Mouse (Mus musculus) CH12.LX (cell line): ENCODE results near the gene Wnt9b. TPM values are rescaled to one million over a fixed set of nuclear protein-coding genes. Genes with fewer than 3 reads are reported as not detected.

Experiments
- DNase-seq: peaks from one replicate; pipeline ENCODE4 v3.0.0-alpha.2; 2013; ENCODE audit errors: extremely low read depth
- H3K27ac ChIP-seq: 2 replicates; pipeline ENCODE4 v1.5.1; 2012; ENCODE audit warnings: low read depth, mild to moderate bottlenecking, control low read depth, moderate library complexity; ENCODE audit not compliant: insufficient read depth
- H3K27me3 ChIP-seq: replicated peaks from 2 replicates; pipeline ENCODE3; 2012; ENCODE audit warnings: inconsistent platforms
- H3K36me3 ChIP-seq, 2 experiments: replicated peaks in 1 of 2; 2 replicates each; pipeline versions ENCODE3 to v1.6.1; 2012; ENCODE audit warnings: inconsistent platforms in 1 of 2, low read length in 1 of 2, mild to moderate bottlenecking in 1 of 2, mixed read lengths in 1 of 2, moderate library complexity in 1 of 2; ENCODE audit not compliant: control insufficient read depth in 1 of 2, insufficient read depth in 1 of 2
- H3K4me1 ChIP-seq, 2 experiments: 2 replicates each; pipeline ENCODE4 v1.6.1; 2012; ENCODE audit warnings: inconsistent platforms in 1 of 2, moderate library complexity in 1 of 2; ENCODE audit not compliant: insufficient read depth in 2 of 2, control insufficient read depth in 1 of 2
- H3K4me2 ChIP-seq: 2 replicates; pipeline ENCODE4 v1.6.1; 2012; ENCODE audit warnings: low read depth, mild to moderate bottlenecking, control low read depth; ENCODE audit not compliant: poor library complexity, insufficient read depth, severe bottlenecking
- H3K4me3 ChIP-seq, 3 experiments: fragments of 150-350 bp in 1 of 3; sonication (generic) in 1 of 3; replicated peaks in 1 of 3; 2 replicates each; pipeline versions ENCODE3 to v1.5.1; 2011 to 2012; ENCODE audit warnings: low read depth in 2 of 3, low read length in 2 of 3, mild to moderate bottlenecking in 2 of 3, moderate library complexity in 2 of 3, control low read depth in 1 of 3, improper control_type of control experiment in 1 of 3, inconsistent platforms in 1 of 3, mixed read lengths in 1 of 3; ENCODE audit not compliant: poor library complexity in 1 of 3
- H3K79me2 ChIP-seq: replicated peaks from 2 replicates; pipeline ENCODE4 v1.6.1; 2012; ENCODE audit warnings: mild to moderate bottlenecking, moderate library complexity; ENCODE audit not compliant: control insufficient read depth, poor library complexity, insufficient read depth, severe bottlenecking; ENCODE audit errors: extremely low read depth
- H3K9ac ChIP-seq: 2 replicates; pipeline ENCODE4 v1.6.1; 2012; ENCODE audit warnings: low read depth, mild to moderate bottlenecking, control low read depth, moderate library complexity; ENCODE audit not compliant: insufficient read depth
- H3K9me3 ChIP-seq: replicated peaks from 2 replicates; pipeline ENCODE3; 2012; ENCODE audit warnings: low read length, inconsistent platforms, mixed read lengths
- BHLHE40 ChIP-seq: IDR thresholded peaks from 2 replicates; pipeline ENCODE4 v1.6.1; 2011; ENCODE audit warnings: mild to moderate bottlenecking, low read depth, low read length, improper control_type of control experiment
- CTCF ChIP-seq, 2 experiments: IDR thresholded peaks in 1 of 2; conservative IDR thresholded peaks in 1 of 2; 2 replicates each; pipeline ENCODE4 v1.5.1; 2011 to 2012; ENCODE audit warnings: low read depth in 2 of 2, low read length in 2 of 2, improper control_type of control experiment in 1 of 2, inconsistent platforms in 1 of 2, mild to moderate bottlenecking in 1 of 2, moderate library complexity in 1 of 2
- E2F4 ChIP-seq: IDR thresholded peaks from 2 replicates; pipeline ENCODE4 v1.6.1; 2011; ENCODE audit warnings: low read depth, low read length, improper control_type of control experiment; ENCODE audit not compliant: insufficient replicate concordance
- ELF1 ChIP-seq: IDR thresholded peaks from 2 replicates; pipeline ENCODE4 v1.6.1; 2014; ENCODE audit warnings: low read depth, mild to moderate bottlenecking, inconsistent platforms, low read length, improper control_type of control experiment
- IRF4 ChIP-seq: IDR thresholded peaks from 2 replicates; pipeline ENCODE4 v1.6.1; 2014; ENCODE audit warnings: low read depth, mild to moderate bottlenecking, inconsistent platforms, low read length, improper control_type of control experiment
- MAFK ChIP-seq: IDR thresholded peaks from 2 replicates; pipeline ENCODE4 v1.6.1; 2011; ENCODE audit warnings: low read length, improper control_type of control experiment; ENCODE audit not compliant: insufficient replicate concordance
- MAX ChIP-seq: IDR thresholded peaks from 2 replicates; pipeline ENCODE4 v1.6.1; 2011; ENCODE audit warnings: low read length, improper control_type of control experiment
- MEF2A ChIP-seq: IDR thresholded peaks from 2 replicates; pipeline ENCODE4 v1.6.1; 2014; ENCODE audit warnings: low read depth, mild to moderate bottlenecking, inconsistent platforms, low read length, improper control_type of control experiment, borderline replicate concordance
- NELFE ChIP-seq: IDR thresholded peaks from 2 replicates; pipeline ENCODE4 v1.6.1; 2011; ENCODE audit warnings: low read depth, low read length, improper control_type of control experiment
- PAX5 ChIP-seq: IDR thresholded peaks from 2 replicates; pipeline ENCODE4 v1.6.1; 2012; ENCODE audit warnings: low read length, inconsistent platforms, mixed read lengths
- POLR2AphosphoS2 ChIP-seq: IDR thresholded peaks from 2 replicates; pipeline ENCODE4 v1.6.1; 2011; ENCODE audit warnings: low read depth, low read length, improper control_type of control experiment
- SIN3A ChIP-seq: IDR thresholded peaks from 2 replicates; pipeline ENCODE4 v1.6.1; 2012; ENCODE audit warnings: low read length, improper control_type of control experiment, inconsistent platforms
- TCF12 ChIP-seq: IDR thresholded peaks from 2 replicates; pipeline ENCODE4 v1.6.1; 2014; ENCODE audit warnings: low read depth, mild to moderate bottlenecking, inconsistent platforms, low read length, improper control_type of control experiment
- UBTF ChIP-seq: IDR thresholded peaks from 2 replicates; pipeline ENCODE4 v1.6.1; 2012; ENCODE audit warnings: low read depth, mild to moderate bottlenecking, inconsistent platforms, low read length, improper control_type of control experiment, moderate library complexity
- USF1 ChIP-seq: IDR thresholded peaks from 2 replicates; pipeline ENCODE4 v1.6.1; 2014; ENCODE audit warnings: low read depth, mild to moderate bottlenecking, inconsistent platforms, low read length, improper control_type of control experiment
- ZC3H11A ChIP-seq: IDR thresholded peaks from 2 replicates; pipeline ENCODE4 v1.6.1; 2012; ENCODE audit warnings: low read depth, mild to moderate bottlenecking, inconsistent platforms, low read length, improper control_type of control experiment
- dilution Hi-C: fragments of 300-500 bp; cut with MboI; formaldehyde crosslinking; loops from 2 replicates; pipeline ENCODE4 v1.14.3; 2020; ENCODE audit warnings: low sequenced_read_pairs; ENCODE audit not compliant: extremely low pct_unique_long_range_greater_than_20kb, extremely low pct_ligation_motif_present
- in situ Hi-C: fragments of 300-500 bp; cut with MboI; formaldehyde crosslinking; loops from 3 replicates; pipeline ENCODE4 v1.14.3; 2019; ENCODE audit warnings: low sequenced_read_pairs, low pct_ligation_motif_present, low pct_unique_long_range_greater_than_20kb, mixed read lengths
- polyA plus RNA-seq: library from polyadenylated mRNA; unstranded; fragments of >175 nt; gene quantifications from 2 replicates; pipeline ENCODE4 v1.2.1, GENCODE M21; 2012; ENCODE audit warnings: low read depth; ENCODE audit not compliant: insufficient read length
- total RNA-seq, 2 experiments: library from RNA; depleted of rRNA; stranded (reverse); fragments of 300-350 nt in 1 of 2; fragments of >200 nt in 1 of 2; gene quantifications; 2 replicates each; pipeline ENCODE4 v1.2.3; 2012 to 2014

Wnt9b gene
- total and polyA plus RNA-seq, 3 experiments, result not detected

DNA sequence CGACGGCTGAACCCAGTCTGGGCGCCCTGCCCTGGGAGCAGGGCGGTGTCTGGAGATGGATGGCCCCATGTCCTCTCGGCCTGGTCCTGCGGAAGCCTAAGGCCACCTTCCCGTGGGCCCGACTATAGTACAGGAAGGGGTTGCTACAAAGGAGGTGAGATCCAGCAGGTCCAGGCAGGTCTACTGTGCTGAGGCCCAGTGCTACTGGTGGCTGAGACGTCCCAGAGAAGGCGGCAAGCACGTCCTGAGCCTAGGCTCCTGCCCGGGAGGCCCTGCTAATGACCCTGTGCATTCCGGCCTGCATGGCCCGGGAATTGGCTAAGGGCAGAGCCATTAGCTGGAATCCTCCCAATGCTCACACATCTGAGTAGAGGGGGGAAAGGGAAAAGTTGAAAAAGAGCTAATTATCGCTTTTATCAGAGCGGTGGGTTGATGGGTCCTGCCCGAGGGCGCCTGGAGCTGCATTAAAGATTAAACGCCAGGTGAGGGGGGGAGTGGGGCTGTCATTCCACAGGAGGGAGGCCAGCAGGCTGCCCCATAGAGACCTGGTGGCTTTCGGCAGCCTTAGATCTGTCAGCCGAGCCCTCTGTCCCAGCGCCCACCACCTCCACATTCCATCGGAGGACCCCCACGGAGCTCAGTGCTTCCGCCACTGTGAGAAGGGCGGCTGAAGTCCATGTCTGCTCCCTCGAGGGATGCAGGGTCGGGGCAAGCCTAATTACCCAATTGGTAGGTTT is 37.6 kb downstream of the Wnt9b start:
- dilution Hi-C loops, result no loop called here

DNA sequence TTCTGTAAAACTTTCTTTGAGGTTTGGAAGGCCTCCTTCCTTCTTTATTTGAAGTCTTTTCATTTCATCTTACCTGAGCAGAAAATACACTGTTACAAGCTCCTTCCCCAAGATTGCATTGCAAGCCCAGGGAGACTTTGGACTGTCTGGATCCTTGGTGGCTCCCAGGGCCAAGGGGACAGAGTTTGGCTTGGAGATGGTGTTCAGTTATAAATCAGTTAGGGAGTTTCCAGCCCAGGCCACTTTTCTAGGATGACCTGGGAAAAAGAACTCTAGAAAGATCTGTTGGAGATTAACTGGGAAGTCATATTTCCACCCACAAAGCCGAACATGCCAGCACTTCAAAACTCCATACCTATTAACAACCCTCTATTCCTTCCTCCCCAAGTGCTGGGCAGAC is 39.6 kb downstream of the Wnt9b start:
- no peak for DNase-seq
- Histone ChIP-seq H3K27ac (no peak overlapping the region), H3K27me3 (peaks cover 42% of the 10 kb centered on the region), H3K4me3 (no peak overlapping the region), H3K9ac (no peak overlapping the region), H3K36me3 (no peaks in the 10 kb centered on the region), H3K79me2 (no peaks in the 10 kb centered on the region), H3K4me2 (no peak overlapping the region), H3K4me1 (no peaks in the 10 kb centered on the region), H3K9me3 (peaks cover 3% of the 10 kb centered on the region)
- dilution Hi-C loops, result no loop called here
- in situ Hi-C loops, result loop anchor here (5.0 kb wide), 1 partner anchor 37 kb away; the partner anchor contains the start of gene Wnt9b
- TF ChIP-seq TCF12, result no peak

More for the DNA sequence above, 37.6 kb downstream of the Wnt9b start:
- no peak overlapping the region for H3K9ac ChIP-seq
- H3K27ac ChIP-seq, result no peak overlapping the region
- H3K9me3 ChIP-seq, result peaks cover 3% of the 10 kb centered on the region
- H3K36me3 ChIP-seq, result no peaks in the 10 kb centered on the region
- H3K4me3 ChIP-seq, result no peak overlapping the region
- no peaks in the 10 kb centered on the region for H3K79me2 ChIP-seq
- no peak for DNase-seq
- in situ Hi-C loops, result loop anchor here (5.0 kb wide), 1 partner anchor 35 kb away; the partner anchor contains the start of gene Wnt9b
- H3K4me2 ChIP-seq, result no peak overlapping the region
- H3K4me1 ChIP-seq, result peaks cover under 1% of the 10 kb centered on the region in 2 experiments; a peak in 3 of 4 replicates
- peaks cover 58% of the 10 kb centered on the region for H3K27me3 ChIP-seq
- TF ChIP-seq SIN3A (no peak), ZC3H11A (no peak), ELF1 (no peak), CTCF (conservative IDR thresholded peaks at IDR 0.05 in 1 of 2, IDR thresholded peaks at IDR 0.05 in 1 of 2; ENCODE audit: low read depth in 2 of 2, low read length in 2 of 2) (no peak), NELFE (no peak), UBTF (no peak), MAX (no peak), MEF2A (no peak), PAX5 (no peak), BHLHE40 (no peak), IRF4 (no peak), USF1 (no peak), MAFK (no peak), POLR2AphosphoS2 (no peak), E2F4 (no peak)
- TF ChIP-seq, all 38 proteins: peak for 0
